Mouse (Mus musculus): ENCODE results near the gene Pnliprp1. TPM values are rescaled to one million over a fixed set of nuclear protein-coding genes. Genes with fewer than 3 reads are reported as not detected.

Gene Pnliprp1
- total RNA-seq, 2 experiments from 2014 or later, result not detected

- DNase-seq (ENCODE audit: low spot score in 2 of 2), result no peak
Observed at GRCm38 (mm10) chr19:58776461-58776860, 47.8 kb downstream of the Pnliprp1 start.

GRCm38 (mm10) chr19:58781566-58781965 lies 52.9 kb downstream of the Pnliprp1 start:
- DNase-seq (ENCODE audit: low spot score in 2 of 2), result no peak

GRCm38 (mm10) chr19:58783938-58784337 lies 55.3 kb downstream of the Pnliprp1 start:
- DNase-seq (ENCODE audit: low spot score in 2 of 2), result no peak

GRCm38 (mm10) chr19:58789194-58789593 lies 60.5 kb downstream of the Pnliprp1 start:
- DNase-seq (ENCODE audit: low spot score in 2 of 2), result no peak

Other genes with a start within 250 kb of the Pnliprp1 start
- not detected for gene Ccdc172, start 216.9 kb upstream of the Pnliprp1 start, total RNA-seq (2021)
- 1 to 10 TPM; 1.2 to 2.7 TPM for gene Pnlip, start 76.4 kb upstream of the Pnliprp1 start, total RNA-seq (2021)
- gene Pnliprp2, start 30.8 kb downstream of the Pnliprp1 start, total RNA-seq (2021), result not detected
- under 1 TPM in 1 of 2 experiments, not detected in 1; 0.84 TPM for gene 1700019N19Rik, start 65.6 kb downstream of the Pnliprp1 start, total RNA-seq (2021)
- gene Eno4, start 214.5 kb downstream of the Pnliprp1 start, total RNA-seq (2021), result 1 to 10 TPM; 1.6 to 2.3 TPM
- 100 to 1,000 TPM; 195 to 201 TPM for gene Hspa12a, start 214.8 kb downstream of the Pnliprp1 start, total RNA-seq (2021)

All from left cerebral cortex, adult 18-20 months (tissue).